In the genomic region with DNA sequence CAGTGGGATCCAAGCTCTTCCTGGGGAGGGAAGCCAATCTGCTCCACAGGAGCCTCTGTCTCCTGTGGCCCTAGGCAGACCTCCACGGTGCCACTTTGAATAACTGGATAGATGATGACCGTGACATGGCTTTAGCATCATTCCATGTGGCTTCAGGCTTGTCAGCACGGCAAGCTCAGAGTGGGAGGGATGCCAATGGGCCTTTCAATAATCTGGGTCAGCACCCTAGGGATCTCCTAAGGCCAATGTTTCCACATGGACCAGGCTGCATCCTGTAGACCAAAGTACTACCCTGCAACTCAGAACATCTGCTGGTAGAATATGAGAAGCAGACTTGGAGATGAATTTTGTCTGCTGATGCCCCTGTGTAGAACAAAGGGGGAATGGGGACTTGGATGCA, we compare ENCODE assay signal across 11 mouse cellular contexts.
DNase-seq lines count a peak whose midpoint lies in the region.
"Had no signal": no experiment of that assay in that cellular context is flagged by ENCODE, and none has a peak within 500 bp of the region (broad histone marks: within the 10 kb centered on the region; RNA-seq: fewer than 3 reads in every experiment).

No protein-coding gene starts in this region.

- peak; percentile 39 for DNase-seq in gastrocnemius, adult 18-20 months (ENCODE audit: low spot score)
- no peak for DNase-seq in gastrocnemius, postnatal 4 days (ENCODE audit: low spot score in 2 of 2)
- DNase-seq in retina, postnatal 1 day = peak; percentile 41
- no peak for DNase-seq in retina, embryonic 14.5 days (ENCODE audit: low spot score)
- DNase-seq in gastrocnemius, postnatal 25 days = peak; percentile 19
- DNase-seq in skeletal muscle tissue, adult 2 months (ENCODE audit: low read depth, low spot score) = peak; percentile 64
- DNase-seq in frontal cortex, adult 2 months (ENCODE audit: extremely low spot score in 1 of 2, low spot score in 1 of 2) = no peak
- DNase-seq in ovary, adult 18-20 months (ENCODE audit: low spot score) = no peak
- DNase-seq: adrenal gland, postnatal 10 days; kidney, postnatal 25 days; thymus, postnatal 4 days had no signal

Comparison
In these comparisons a context has a peak if more than half of its experiments do, and no peak if none do; other contexts are left out.
1. DNase-seq: peak in gastrocnemius, adult 18-20 months (single experiment), retina, postnatal 1 day (single experiment), gastrocnemius, postnatal 25 days (single experiment) and skeletal muscle tissue, adult 2 months (single experiment); none in gastrocnemius, postnatal 4 days (0 of 2), retina, embryonic 14.5 days (single experiment), frontal cortex, adult 2 months (0 of 2) and ovary, adult 18-20 months (single experiment).